Mouse (Mus musculus): ENCODE results near the gene Dgkk.

GRCm38 (mm10) chrX:6777489-6778249 is 1.4 kb upstream of the Dgkk start:
- TF ChIP-seq CTCF (IDR thresholded peaks at IDR 0.05; ENCODE audit: control insufficient read depth, insufficient read depth, low read length), result no peak
- no peak for TF ChIP-seq POLR2A (IDR thresholded peaks at IDR 0.05; ENCODE audit: borderline replicate concordance, control insufficient read depth, low read depth, low read length)
